Comparison of ENCODE assay signal across 8 mouse cellular contexts in genomic region chr9:79718481-79719370, GRCm38 (mm10). TPM values are rescaled to one million over a fixed set of nuclear protein-coding genes. Genes with fewer than 3 reads are reported as not detected.
DNase-seq lines count a peak whose midpoint lies in the region; ATAC-seq lines count a peak whose summit lies in the region.

TSS of gene Col12a1 (minus strand) at chr9:79718831.

- DNase-seq in ES-CJ7 (ENCODE audit: low read depth, low spot score): peak; percentile 31
- DNase-seq in adrenal gland, postnatal 36 days: peak; percentile 55 to 65
- peak; percentile 70 to 75 for DNase-seq in heart, postnatal 10 days
- DNase-seq in limb, embryonic 11.5 days (ENCODE audit: low spot score): peak; percentile 79
- DNase-seq in testis, postnatal 10 days (ENCODE audit: low spot score): peak; percentile 63
- no peak for DNase-seq in layer of hippocampus, adult 8-10 months (ENCODE audit: low spot score in 2 of 2)

- no peaks in the 10 kb centered on the region for H3K9me3 ChIP-seq in forebrain, embryonic 15.5 days
- H3K9me3 ChIP-seq in limb, embryonic 11.5 days (ENCODE audit: control insufficient read depth, low read length): no peaks in the 10 kb centered on the region; the same call in 1 of the 2 replicates
- no peaks in the 10 kb centered on the region for H3K9me3 ChIP-seq in midbrain, embryonic 13.5 days

- peaks cover 31% of the 10 kb centered on the region for H3K27me3 ChIP-seq in forebrain, embryonic 15.5 days
- H3K27me3 ChIP-seq in limb, embryonic 11.5 days (ENCODE audit: control insufficient read depth, insufficient read depth, low read length): peaks cover 23% of the 10 kb centered on the region
- H3K27me3 ChIP-seq in midbrain, embryonic 13.5 days: peaks cover 54% of the 10 kb centered on the region

- H3K4me1 ChIP-seq in forebrain, embryonic 15.5 days: peaks cover 48% of the 10 kb centered on the region
- peaks cover 9% of the 10 kb centered on the region for H3K4me1 ChIP-seq in limb, embryonic 11.5 days (ENCODE audit: control insufficient read depth, insufficient read depth, low read length)
- peaks cover 48% of the 10 kb centered on the region for H3K4me1 ChIP-seq in midbrain, embryonic 13.5 days (replicated peaks)

- no peaks in the 10 kb centered on the region for H3K36me3 ChIP-seq in forebrain, embryonic 15.5 days
- H3K36me3 ChIP-seq in limb, embryonic 11.5 days (ENCODE audit: control insufficient read depth, insufficient read depth, low read length): no peaks in the 10 kb centered on the region
- no peaks in the 10 kb centered on the region for H3K36me3 ChIP-seq in midbrain, embryonic 13.5 days

- peak within 1 kb of the TSS; percentile 95 for H3K4me2 ChIP-seq in forebrain, embryonic 15.5 days (replicated peaks)
- H3K4me2 ChIP-seq in limb, embryonic 11.5 days (ENCODE audit: low read depth, severe bottlenecking): peak within 1 kb of the TSS; percentile 89
- peak within 1 kb of the TSS; percentile 96 for H3K4me2 ChIP-seq in midbrain, embryonic 13.5 days (replicated peaks)

- H3K4me3 ChIP-seq in forebrain, embryonic 15.5 days: peak within 1 kb of the TSS; percentile 44
- H3K4me3 ChIP-seq in limb, embryonic 11.5 days (ENCODE audit: low read depth, low read length): peak within 1 kb of the TSS; percentile 51
- H3K4me3 ChIP-seq in midbrain, embryonic 13.5 days (replicated peaks): peak within 1 kb of the TSS; percentile 57

- intact Hi-C loops in heart, postnatal 10 days (cut with DNase I): loop anchor here (2.0 to 10.0 kb wide), 2 partner anchors 194 to 674 kb away; no protein-coding TSS in a partner anchor

- peak within 1 kb of the TSS; percentile 50 for H3K9ac ChIP-seq in forebrain, embryonic 15.5 days (replicated peaks)
- peak within 1 kb of the TSS; percentile 70 for H3K9ac ChIP-seq in limb, embryonic 11.5 days (ENCODE audit: low read length)
- peak within 1 kb of the TSS; percentile 64 for H3K9ac ChIP-seq in midbrain, embryonic 13.5 days (replicated peaks)

- under 1% methylated on average over 64 of the region's 64 CpGs for WGBS in forebrain, embryonic 15.5 days
- under 1% methylated on average over 64 of the region's 64 CpGs for WGBS in limb, embryonic 11.5 days
- WGBS in midbrain, embryonic 13.5 days: under 1% methylated on average over 64 of the region's 64 CpGs

- ATAC-seq in forebrain, embryonic 15.5 days (replicated peaks): peak; percentile 57
- peak; percentile 24 for ATAC-seq in limb, embryonic 11.5 days (ENCODE audit: insufficient number of reproducible peaks, low FRiP score, low TSS enrichment, low read depth)
- ATAC-seq in midbrain, embryonic 13.5 days: peak; percentile 64

- H3K27ac ChIP-seq in forebrain, embryonic 15.5 days (replicated peaks): no peak within 1 kb of the TSS
- peak within 1 kb of the TSS; percentile 52; the same call in 1 of the 2 replicates for H3K27ac ChIP-seq in limb, embryonic 11.5 days (replicated peaks; ENCODE audit: low read depth, low read length)
- H3K27ac ChIP-seq in midbrain, embryonic 13.5 days: no peak within 1 kb of the TSS

RNA-seq across cellular contexts. Expression of gene Col12a1, which starts in this region (rescaled TPM):
- 10 to 100 TPM; 15.7 to 21.2 TPM for total RNA-seq in adrenal gland, postnatal 36 days (2021)
- 6.1 and 6.4 TPM in 2 replicates for polyA plus RNA-seq in forebrain, embryonic 15.5 days (2015; fragmentation: Nextera tagmentation; extraction: Ambion mirVana)
- 1 to 10 TPM; 7.1 to 8.3 TPM for total RNA-seq in heart, postnatal 10 days (2021)
- 25.7 and 26.4 TPM in 2 replicates for polyA plus RNA-seq in limb, embryonic 11.5 days (2014; fragmentation: Nextera tagmentation; extraction: Ambion mirVana)
- polyA plus RNA-seq in midbrain, embryonic 13.5 days (2015; fragmentation: Nextera tagmentation; extraction: Ambion mirVana): 3.0 and 4.1 TPM in 2 replicates
- 1 to 10 TPM; 4.8 to 8.2 (median 6.1) TPM for total RNA-seq in layer of hippocampus, adult 8-10 months (2022)

Comparison
In these comparisons a context has a peak if more than half of its experiments do, and no peak if none do; other contexts are left out.
1. DNase-seq: peak in ES-CJ7 (single experiment), adrenal gland, postnatal 36 days (2 of 2), heart, postnatal 10 days (2 of 2), limb, embryonic 11.5 days (single experiment) and testis, postnatal 10 days (single experiment); none in layer of hippocampus, adult 8-10 months (0 of 2).
2. Peak in every context shown above with its lines, with median percentiles within 50 percentile points of each other: ATAC-seq, H3K4me2 ChIP-seq, H3K4me3 ChIP-seq and H3K9ac ChIP-seq.